Mouse (Mus musculus) thymus, adult 2 months (tissue): Measurements from ENCODE around the gene Mef2c. TPM values are rescaled to one million over a fixed set of nuclear protein-coding genes. Genes with fewer than 3 reads are reported as not detected.

Experiments used
- DNase-seq: peaks from one replicate; pipeline ENCODE4 v3.0.0; 2021
- H3K27ac ChIP-seq: fragments of 200-500 bp; 2 replicates; pipeline ENCODE4 v1.5.1; 2012; ENCODE audit warnings: low read length, control low read depth; ENCODE audit not compliant: control insufficient read depth, insufficient read depth
- H3K27me3 ChIP-seq: fragments of 200-500 bp; 2 replicates; pipeline ENCODE4 v1.6.1; 2012; ENCODE audit warnings: mild to moderate bottlenecking, low read length, moderate library complexity, mixed read lengths; ENCODE audit not compliant: control insufficient read depth, insufficient read depth
- H3K36me3 ChIP-seq: fragments of 200-500 bp; 2 replicates; pipeline ENCODE4 v1.6.1; 2012; ENCODE audit warnings: mild to moderate bottlenecking, low read length, moderate library complexity; ENCODE audit not compliant: control insufficient read depth, insufficient read depth
- H3K4me1 ChIP-seq: fragments of 200-500 bp; replicated peaks from 2 replicates; pipeline ENCODE4 v1.6.1; 2012; ENCODE audit warnings: low read length; ENCODE audit not compliant: control insufficient read depth, insufficient read depth
- H3K4me3 ChIP-seq: fragments of 200-500 bp; 2 replicates; pipeline ENCODE4 v1.5.1; 2012; ENCODE audit warnings: mild to moderate bottlenecking, low read length, control low read depth, moderate library complexity; ENCODE audit not compliant: control insufficient read depth, insufficient read depth
- CTCF ChIP-seq: fragments of 200-500 bp; IDR thresholded peaks from 2 replicates; pipeline ENCODE4 v1.5.1; 2012; ENCODE audit warnings: mild to moderate bottlenecking, control low read depth, low read length, moderate library complexity, borderline replicate concordance; ENCODE audit not compliant: control insufficient read depth, poor library complexity, insufficient read depth; ENCODE audit errors: extremely low read depth
- POLR2A ChIP-seq: fragments of 200-500 bp; IDR thresholded peaks from 2 replicates; pipeline ENCODE4 v1.6.1; 2012; ENCODE audit warnings: mild to moderate bottlenecking, low read length, control low read depth, moderate library complexity; ENCODE audit not compliant: control insufficient read depth, poor library complexity, insufficient read depth; ENCODE audit errors: extremely low read depth
- WGBS: fragments of 180-500 bp; shearing (Covaris S2); methylation state at CpG from one replicate; pipeline ENCODE4 v1.1.7; 2018; 5-methylcytosine and 5-hydroxymethylcytosine counted together
- polyA plus RNA-seq: library from polyadenylated mRNA; depleted of rRNA; stranded (reverse); fragments of >200 nt; gene quantifications from 2 replicates; pipeline ENCODE4 v1.2.3, GENCODE M21; 2012

Gene Mef2c
- polyA plus RNA-seq, 1 experiment, result 7.0 TPM

GRCm38 (mm10) chr13:83523232-83523969, 19.6 kb downstream of the Mef2c start:
- 8% methylated on average over 35 of the region's 35 CpGs for WGBS
- Histone ChIP-seq H3K4me1 (peaks cover 6% of the 10 kb centered on the region; the same call in 1 of the 2 replicates), H3K27me3 (no peaks in the 10 kb centered on the region), H3K4me3 (peak overlapping the region; percentile 11), H3K27ac (no peak overlapping the region), H3K36me3 (no peaks in the 10 kb centered on the region)
- no peak for DNase-seq
- TF ChIP-seq POLR2A, result no peak
- no peak for TF ChIP-seq CTCF

DNA sequence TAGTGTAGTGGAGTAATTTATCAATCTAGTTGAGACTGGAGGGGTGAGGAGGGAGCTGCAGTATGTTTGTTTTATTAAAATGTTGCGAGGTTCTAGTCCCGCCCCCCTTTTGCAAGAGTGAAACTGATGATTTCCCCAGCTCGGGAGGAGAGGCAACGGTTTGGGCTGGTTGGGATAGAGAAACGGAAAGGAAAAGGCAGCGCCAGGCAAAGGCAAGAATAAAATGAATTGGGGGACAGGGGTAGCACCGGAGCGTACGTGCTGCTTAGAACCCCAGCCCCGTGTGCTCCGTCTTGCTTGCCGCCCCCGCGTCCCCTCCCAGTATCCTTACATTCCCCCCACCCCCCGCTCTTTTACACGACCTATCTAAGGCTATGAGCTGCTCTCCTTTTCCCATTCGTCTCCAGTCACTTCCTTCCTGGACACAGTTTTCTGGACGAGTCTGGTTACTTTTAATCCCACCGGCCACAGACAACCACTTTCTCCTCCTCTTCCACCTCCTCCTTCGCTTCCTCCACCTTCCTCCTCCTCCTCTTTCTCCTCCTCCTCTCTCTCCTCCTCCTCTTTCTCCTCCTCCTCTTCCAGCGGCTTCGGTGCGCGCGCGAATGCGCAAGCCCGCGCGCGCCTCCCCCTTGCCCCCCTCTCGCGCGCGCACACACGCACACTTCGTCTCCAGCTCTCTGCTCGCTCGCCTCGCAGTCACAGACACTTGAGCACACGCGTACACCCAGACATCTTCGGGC, 20.5 kb downstream of the Mef2c start:
- Histone ChIP-seq H3K4me3 (peak overlapping the region; percentile 50), H3K27ac (no peak overlapping the region), H3K27me3 (no peaks in the 10 kb centered on the region), H3K36me3 (no peaks in the 10 kb centered on the region), H3K4me1 (0 out of 2 replicates have a peak, but pooled peaks cover 4% of the 10 kb centered on the region)
- peak; percentile 6 for DNase-seq
- 1% methylated on average over 42 of the region's 43 CpGs for WGBS
- TF ChIP-seq CTCF (no peak), POLR2A (no peak)

GRCm38 (mm10) chr13:83524902-83525715, 21.3 kb downstream of the Mef2c start:
- Histone ChIP-seq H3K27ac (no peak overlapping the region; the same call in 1 of the 2 replicates), H3K4me3 (peak overlapping the region; percentile 50), H3K27me3 (no peaks in the 10 kb centered on the region), H3K36me3 (no peaks in the 10 kb centered on the region), H3K4me1 (0 out of 2 replicates have a peak, but pooled peaks cover 4% of the 10 kb centered on the region)
- TF ChIP-seq CTCF (no peak), POLR2A (no peak)
- no peak for DNase-seq
- 3% methylated on average over 7 of the region's 7 CpGs for whole genome bisulfite sequencing

GRCm38 (mm10) chr13:83525716-83526005, 21.8 kb downstream of the Mef2c start:
- H3K27me3 ChIP-seq, result no peaks in the 10 kb centered on the region
- TF ChIP-seq CTCF, result no peak
- no peak for DNase-seq
- 0 out of 2 replicates have a peak, but pooled peaks cover 4% of the 10 kb centered on the region for H3K4me1 ChIP-seq
- H3K36me3 ChIP-seq, result no peaks in the 10 kb centered on the region
- H3K27ac ChIP-seq, result no peak overlapping the region
- 16% methylated on average over 2 of the region's 2 CpGs for WGBS
- H3K4me3 ChIP-seq, result no peak overlapping the region

- H3K27ac ChIP-seq, result no peak overlapping the region
- WGBS, result 14% methylated on average over 6 of the region's 6 CpGs
- no peak for TF ChIP-seq CTCF
- TF ChIP-seq POLR2A, result no peak
- H3K4me1 ChIP-seq, result 0 out of 2 replicates have a peak, but pooled peaks cover 4% of the 10 kb centered on the region
- H3K27me3 ChIP-seq, result no peaks in the 10 kb centered on the region
- no peaks in the 10 kb centered on the region for H3K36me3 ChIP-seq
- no peak overlapping the region for H3K4me3 ChIP-seq
- no peak for DNase-seq
Observed at GRCm38 (mm10) chr13:83526066-83526465, 22.2 kb downstream of the Mef2c start.

- no peak for DNase-seq
Observed at GRCm38 (mm10) chr13:83527921-83528320, 24.1 kb downstream of the Mef2c start.

More at GRCm38 (mm10) chr13:83527921-83528320, 24.1 kb downstream of the Mef2c start:
- TF ChIP-seq CTCF (no peak), POLR2A (no peak)
- H3K4me3 ChIP-seq, result no peak overlapping the region
- no peak overlapping the region for H3K27ac ChIP-seq
- H3K27me3 ChIP-seq, result no peaks in the 10 kb centered on the region
- H3K4me1 ChIP-seq, result 0 out of 2 replicates have a peak, but pooled peaks cover 4% of the 10 kb centered on the region
- 22% methylated on average over 9 of the region's 9 CpGs for WGBS
- H3K36me3 ChIP-seq, result no peaks in the 10 kb centered on the region
